Comparison of ENCODE assay signal across 17 mouse cellular contexts in the genomic region with DNA sequence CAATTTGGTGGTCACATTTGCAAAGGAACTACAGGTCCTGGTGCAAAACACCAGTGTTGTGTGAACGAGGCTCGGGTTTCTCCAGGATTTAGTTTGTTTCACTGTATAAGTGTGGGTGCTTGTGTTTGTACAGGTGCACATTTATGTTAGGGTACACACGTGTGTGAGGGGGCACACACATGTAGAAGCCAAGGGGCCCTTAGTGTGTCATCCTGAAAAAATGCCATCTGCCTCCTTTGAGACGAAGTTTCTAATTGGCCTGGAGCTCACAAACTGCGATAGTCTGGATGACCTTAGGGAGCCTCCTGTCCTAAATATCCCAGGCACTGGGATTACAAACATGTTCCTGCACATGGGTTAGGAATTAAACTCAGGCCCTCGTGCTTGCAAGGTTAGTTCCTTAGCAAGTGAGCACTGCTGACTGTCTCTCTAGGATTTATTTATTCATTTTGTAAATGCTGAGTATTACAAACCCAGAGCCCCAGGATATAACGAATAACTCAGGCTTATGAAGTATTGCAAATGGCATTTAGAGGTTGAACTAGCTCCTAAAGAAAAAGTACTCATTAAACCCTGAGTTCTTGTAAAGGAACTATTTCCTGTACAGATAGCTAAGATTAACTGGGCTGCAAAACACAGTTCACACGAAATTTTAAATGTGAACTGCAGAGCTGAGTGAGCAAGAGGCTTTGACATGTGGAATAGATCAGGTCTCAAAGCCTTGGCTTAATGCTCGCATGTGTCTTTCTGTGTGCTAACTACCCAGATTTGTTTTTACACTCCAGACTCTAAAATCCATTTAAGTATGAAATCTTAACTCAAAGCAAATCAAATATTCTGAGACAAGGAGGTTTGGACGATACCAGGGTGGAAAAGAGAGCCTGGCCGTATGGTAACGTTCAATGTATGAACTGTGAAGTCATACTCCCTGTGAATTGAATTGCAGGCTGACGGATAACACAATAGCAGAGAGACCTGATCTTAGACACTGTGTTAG. TPM values are rescaled to one million over a fixed set of nuclear protein-coding genes. Genes with fewer than 3 reads are reported as not detected.
A peak's percentile ranks its signal among the peaks of the same experiment; 100 is the strongest.
DNase-seq lines count a peak whose midpoint lies in the region; ATAC-seq and TF ChIP-seq lines count a peak whose summit lies in the region.
"Had no signal": no experiment of that assay in that cellular context is flagged by ENCODE, and none has a peak within 500 bp of the region (broad histone marks: within the 10 kb centered on the region; RNA-seq: fewer than 3 reads in every experiment).

No protein-coding gene starts in this region.

- no peaks in the 10 kb centered on the region for H3K27me3 ChIP-seq in embryonic facial prominence, embryonic 11.5 days (ENCODE audit: control insufficient read depth, insufficient read depth, low read length)
- no peaks in the 10 kb centered on the region for H3K27me3 ChIP-seq in embryonic facial prominence, embryonic 10.5 days (replicated peaks; ENCODE audit: low read depth, poor library complexity, severe bottlenecking)
- H3K27me3 ChIP-seq in midbrain, embryonic 13.5 days = no peaks in the 10 kb centered on the region
- H3K27me3 ChIP-seq in midbrain, postnatal 0 days (ENCODE audit: insufficient read depth, low read length) = no peaks in the 10 kb centered on the region
- no peaks in the 10 kb centered on the region for H3K27me3 ChIP-seq in embryonic facial prominence, embryonic 12.5 days
- H3K27me3 ChIP-seq in limb, embryonic 12.5 days = no peaks in the 10 kb centered on the region
- H3K27me3 ChIP-seq in hindbrain, embryonic 10.5 days (ENCODE audit: insufficient read depth, poor library complexity, severe bottlenecking) = no peaks in the 10 kb centered on the region
- H3K27me3 ChIP-seq: forebrain, embryonic 13.5 days; kidney, embryonic 15.5 days; liver, embryonic 13.5 days had no signal

- 52% methylated on average over 13 of the region's 13 CpGs for WGBS in embryonic facial prominence, embryonic 11.5 days
- WGBS in embryonic facial prominence, embryonic 10.5 days = 67% methylated on average over 13 of the region's 13 CpGs
- WGBS in midbrain, embryonic 13.5 days = 64% methylated on average over 13 of the region's 13 CpGs
- 50% methylated on average over 13 of the region's 13 CpGs for WGBS in midbrain, postnatal 0 days
- 40% methylated on average over 13 of the region's 13 CpGs for WGBS in embryonic facial prominence, embryonic 12.5 days
- 32% methylated on average over 13 of the region's 13 CpGs for WGBS in limb, embryonic 12.5 days
- 75% methylated on average over 13 of the region's 13 CpGs for WGBS in hindbrain, embryonic 10.5 days

- H3K4me3 ChIP-seq in embryonic facial prominence, embryonic 11.5 days (ENCODE audit: low read depth, low read length) = no peak overlapping the region
- H3K4me3 ChIP-seq in embryonic facial prominence, embryonic 10.5 days = no peak overlapping the region
- H3K4me3 ChIP-seq in midbrain, embryonic 13.5 days (replicated peaks) = no peak overlapping the region
- no peak overlapping the region for H3K4me3 ChIP-seq in midbrain, postnatal 0 days (ENCODE audit: low read depth, low read length)
- no peak overlapping the region for H3K4me3 ChIP-seq in embryonic facial prominence, embryonic 12.5 days
- no peak overlapping the region for H3K4me3 ChIP-seq in limb, embryonic 12.5 days (replicated peaks)
- H3K4me3 ChIP-seq in hindbrain, embryonic 10.5 days = no peak overlapping the region
- H3K4me3 ChIP-seq: forebrain, embryonic 13.5 days; kidney, embryonic 15.5 days; layer of hippocampus, adult 2 months; liver, embryonic 13.5 days; megakaryocyte, embryonic 14.5 days had no signal

- no peak overlapping the region for H3K9ac ChIP-seq in embryonic facial prominence, embryonic 11.5 days (replicated peaks; ENCODE audit: low read length)
- no peak overlapping the region for H3K9ac ChIP-seq in midbrain, embryonic 13.5 days (replicated peaks)
- no peak overlapping the region for H3K9ac ChIP-seq in midbrain, postnatal 0 days (replicated peaks; ENCODE audit: low read length, poor library complexity, severe bottlenecking)
- H3K9ac ChIP-seq in embryonic facial prominence, embryonic 12.5 days = no peak overlapping the region
- H3K9ac ChIP-seq in limb, embryonic 12.5 days (replicated peaks) = no peak overlapping the region
- H3K9ac ChIP-seq: forebrain, embryonic 13.5 days; kidney, embryonic 15.5 days; liver, embryonic 13.5 days had no signal

- ATAC-seq in embryonic facial prominence, embryonic 11.5 days (replicated peaks; ENCODE audit: insufficient number of reproducible peaks, low FRiP score, low TSS enrichment, low read depth) = no peak
- 0 out of 2 replicates have a peak, but pooled peaks have one; percentile 27 for ATAC-seq in midbrain, embryonic 13.5 days
- no peak for ATAC-seq in midbrain, postnatal 0 days (ENCODE audit: low FRiP score)
- ATAC-seq in embryonic facial prominence, embryonic 12.5 days (ENCODE audit: insufficient number of reproducible peaks, insufficient read depth, low FRiP score, low TSS enrichment) = no peak; the same call in 1 of the 2 replicates
- ATAC-seq in limb, embryonic 12.5 days (ENCODE audit: insufficient number of reproducible peaks, insufficient read depth, low FRiP score, low TSS enrichment, low read depth) = peak; percentile 77; the same call in 1 of the 2 replicates
- ATAC-seq: forebrain, embryonic 13.5 days had no signal

- peak; percentile 45 for DNase-seq in embryonic facial prominence, embryonic 11.5 days (ENCODE audit: low spot score)
- DNase-seq in embryonic facial prominence, embryonic 10.5 days (ENCODE audit: low spot score) = no peak
- no peak for DNase-seq in midbrain, postnatal 0 days (ENCODE audit: low spot score)
- no peak for DNase-seq in thymus, postnatal 25 days
- no peak for DNase-seq in hindbrain, embryonic 10.5 days (ENCODE audit: low spot score)
- DNase-seq: B cell, adult 2 months; cerebellum, adult 8-10 months; liver, embryonic 13.5 days; lung, postnatal 10 days; right cerebral cortex, postnatal 25 days had no signal

- TF ChIP-seq CTCF in midbrain, postnatal 0 days (IDR thresholded peaks at IDR 0.05) = no peak

- H3K9me3 ChIP-seq in embryonic facial prominence, embryonic 11.5 days (replicated peaks; ENCODE audit: control insufficient read depth, low read length) = no peaks in the 10 kb centered on the region
- no peaks in the 10 kb centered on the region for H3K9me3 ChIP-seq in embryonic facial prominence, embryonic 10.5 days
- H3K9me3 ChIP-seq in midbrain, embryonic 13.5 days = no peaks in the 10 kb centered on the region
- H3K9me3 ChIP-seq in midbrain, postnatal 0 days (ENCODE audit: low read length) = no peaks in the 10 kb centered on the region
- H3K9me3 ChIP-seq in embryonic facial prominence, embryonic 12.5 days = no peaks in the 10 kb centered on the region
- H3K9me3 ChIP-seq in limb, embryonic 12.5 days = no peaks in the 10 kb centered on the region
- H3K9me3 ChIP-seq in hindbrain, embryonic 10.5 days = no peaks in the 10 kb centered on the region
- H3K9me3 ChIP-seq: forebrain, embryonic 13.5 days; kidney, embryonic 15.5 days; liver, embryonic 13.5 days; megakaryocyte, embryonic 14.5 days had no signal

- H3K36me3 ChIP-seq in embryonic facial prominence, embryonic 11.5 days (replicated peaks; ENCODE audit: control insufficient read depth, insufficient read depth, low read depth, low read length) = no peaks in the 10 kb centered on the region
- no peaks in the 10 kb centered on the region for H3K36me3 ChIP-seq in embryonic facial prominence, embryonic 10.5 days (replicated peaks)
- no peaks in the 10 kb centered on the region for H3K36me3 ChIP-seq in midbrain, embryonic 13.5 days
- H3K36me3 ChIP-seq in midbrain, postnatal 0 days (ENCODE audit: insufficient read depth, low read length) = no peaks in the 10 kb centered on the region
- no peaks in the 10 kb centered on the region for H3K36me3 ChIP-seq in embryonic facial prominence, embryonic 12.5 days
- no peaks in the 10 kb centered on the region for H3K36me3 ChIP-seq in limb, embryonic 12.5 days
- H3K36me3 ChIP-seq in hindbrain, embryonic 10.5 days = no peaks in the 10 kb centered on the region
- H3K36me3 ChIP-seq: kidney, embryonic 15.5 days; liver, embryonic 13.5 days had no signal

- H3K27ac ChIP-seq in embryonic facial prominence, embryonic 11.5 days (replicated peaks; ENCODE audit: low read depth, low read length) = no peak overlapping the region
- H3K27ac ChIP-seq in embryonic facial prominence, embryonic 10.5 days (replicated peaks) = no peak overlapping the region
- no peak overlapping the region for H3K27ac ChIP-seq in midbrain, embryonic 13.5 days
- no peak overlapping the region for H3K27ac ChIP-seq in midbrain, postnatal 0 days (ENCODE audit: low read depth, low read length)
- H3K27ac ChIP-seq in embryonic facial prominence, embryonic 12.5 days = 0 out of 2 replicates have a peak overlapping the region, but pooled peaks have one; percentile 51
- H3K27ac ChIP-seq in limb, embryonic 12.5 days = peak overlapping the region; percentile 78
- no peak overlapping the region for H3K27ac ChIP-seq in hindbrain, embryonic 10.5 days
- H3K27ac ChIP-seq: forebrain, embryonic 13.5 days; kidney, embryonic 15.5 days; layer of hippocampus, adult 2 months; liver, embryonic 13.5 days had no signal

- H3K4me1 ChIP-seq in embryonic facial prominence, embryonic 11.5 days (ENCODE audit: control insufficient read depth, insufficient read depth, low read length) = no peaks in the 10 kb centered on the region
- peaks cover 16% of the 10 kb centered on the region; the same call in 1 of the 2 replicates for H3K4me1 ChIP-seq in embryonic facial prominence, embryonic 10.5 days
- peaks cover 12% of the 10 kb centered on the region; the same call in 1 of the 2 replicates for H3K4me1 ChIP-seq in midbrain, embryonic 13.5 days (replicated peaks)
- H3K4me1 ChIP-seq in midbrain, postnatal 0 days (ENCODE audit: insufficient read depth, low read length) = 0 out of 2 replicates have a peak, but pooled peaks cover 6% of the 10 kb centered on the region
- 0 out of 2 replicates have a peak, but pooled peaks cover 4% of the 10 kb centered on the region for H3K4me1 ChIP-seq in embryonic facial prominence, embryonic 12.5 days
- H3K4me1 ChIP-seq in limb, embryonic 12.5 days (replicated peaks) = peaks cover 23% of the 10 kb centered on the region
- H3K4me1 ChIP-seq in hindbrain, embryonic 10.5 days (replicated peaks) = no peaks in the 10 kb centered on the region
- H3K4me1 ChIP-seq: forebrain, embryonic 13.5 days; kidney, embryonic 15.5 days; liver, embryonic 13.5 days; megakaryocyte, embryonic 14.5 days had no signal

- H3K4me2 ChIP-seq in embryonic facial prominence, embryonic 11.5 days (ENCODE audit: low read depth, low read length) = no peak overlapping the region
- no peak overlapping the region for H3K4me2 ChIP-seq in midbrain, embryonic 13.5 days (replicated peaks)
- H3K4me2 ChIP-seq in midbrain, postnatal 0 days (ENCODE audit: low read depth, low read length, poor library complexity, severe bottlenecking) = no peak overlapping the region
- H3K4me2 ChIP-seq in embryonic facial prominence, embryonic 12.5 days (replicated peaks) = no peak overlapping the region
- no peak overlapping the region for H3K4me2 ChIP-seq in limb, embryonic 12.5 days
- H3K4me2 ChIP-seq: forebrain, embryonic 13.5 days; kidney, embryonic 15.5 days; liver, embryonic 13.5 days had no signal

RNA-seq across cellular contexts. Expression of a gene that starts 39.8 kb away (rescaled TPM):
- polyA plus RNA-seq in embryonic facial prominence, embryonic 11.5 days (2014; fragmentation: Nextera tagmentation; extraction: Ambion mirVana) = 0.20 and 0.32 TPM in 2 replicates
- polyA plus RNA-seq in embryonic facial prominence, embryonic 10.5 days (2016; fragmentation: Nextera tagmentation; extraction: Ambion mirVana) = 0.11 and 0.14 TPM in 2 replicates
- 0.43 and 0.48 TPM in 2 replicates for polyA plus RNA-seq in midbrain, embryonic 13.5 days (2015; fragmentation: Nextera tagmentation; extraction: Ambion mirVana)
- 1.9 and 3.0 TPM in 2 replicates for total RNA-seq in midbrain, postnatal 0 days (2014; rRNA removed)
- 0.39 and 0.42 TPM in 2 replicates for polyA plus RNA-seq in midbrain, postnatal 0 days (2015; fragmentation: Nextera tagmentation; extraction: Ambion mirVana)
- 0.13 TPM in 2 replicates for polyA plus RNA-seq in embryonic facial prominence, embryonic 12.5 days (2016; fragmentation: Nextera tagmentation; extraction: Ambion mirVana)
- 0.05 and 0.17 TPM in 2 replicates for polyA plus RNA-seq in limb, embryonic 12.5 days (2016; fragmentation: Nextera tagmentation; extraction: Ambion mirVana)
- 0.27 and 0.30 TPM in 2 replicates for polyA plus RNA-seq in hindbrain, embryonic 10.5 days (2016; fragmentation: Nextera tagmentation; extraction: Ambion mirVana)

Comparison
In these comparisons a context has a peak if more than half of its experiments do, and no peak if none do; other contexts are left out.
1. ATAC-seq: peak in midbrain, embryonic 13.5 days (single experiment) and limb, embryonic 12.5 days (single experiment); none in embryonic facial prominence, embryonic 11.5 days (single experiment), midbrain, postnatal 0 days (single experiment) and embryonic facial prominence, embryonic 12.5 days (single experiment).
2. H3K27ac ChIP-seq: peak in embryonic facial prominence, embryonic 12.5 days (single experiment) and limb, embryonic 12.5 days (single experiment); none in embryonic facial prominence, embryonic 11.5 days (single experiment), embryonic facial prominence, embryonic 10.5 days (single experiment), midbrain, embryonic 13.5 days (single experiment), midbrain, postnatal 0 days (single experiment) and hindbrain, embryonic 10.5 days (single experiment).